Mouse (Mus musculus): ENCODE measurements around the gene Tmem121b.

Tmem121b gene

DNA sequence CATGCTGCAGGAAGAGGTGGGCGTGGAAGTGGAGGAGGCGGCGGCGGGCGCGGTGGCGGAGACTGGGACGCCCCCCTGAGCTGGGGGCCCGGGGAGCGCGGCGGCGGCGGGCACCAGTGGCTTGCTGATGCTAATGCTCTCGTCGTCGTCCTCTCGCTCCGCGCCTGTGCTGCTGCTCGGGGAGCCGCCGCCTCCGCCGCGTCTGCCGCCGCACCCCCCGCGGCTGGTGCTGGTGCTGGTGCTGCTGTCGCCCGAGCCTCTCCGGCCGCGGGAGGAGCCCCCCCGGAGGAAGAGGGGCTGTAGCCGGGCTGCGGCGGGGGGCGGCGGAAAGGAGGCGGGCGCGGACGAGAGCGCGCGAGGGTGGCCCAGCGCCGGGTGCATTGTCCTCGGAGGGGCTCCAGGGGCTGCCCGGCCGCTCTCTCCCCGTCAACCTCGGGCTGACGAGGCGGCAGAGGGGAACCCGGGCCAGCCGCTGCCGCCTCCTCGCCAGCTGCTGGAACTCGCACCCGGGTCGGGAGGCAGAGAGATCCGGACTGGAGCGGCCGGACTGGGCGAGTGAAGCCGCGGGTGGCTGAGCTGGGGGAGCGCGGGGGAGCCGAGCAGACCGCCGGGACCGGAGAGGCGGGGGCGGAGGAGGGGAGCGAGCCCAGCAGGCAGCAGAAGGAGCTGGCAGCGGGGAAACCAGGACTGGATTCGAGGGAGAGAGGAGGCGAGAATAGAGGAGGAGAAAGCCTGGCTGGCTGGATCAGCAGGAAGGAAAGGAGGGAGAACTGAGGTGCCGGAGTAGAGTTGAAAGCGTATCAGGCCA, at the start of gene Tmem121b:
Gene Tmem121b (minus strand): TSS at position 434 of the 808 bp plus-strand sequence.
- DNase-seq: no peak

DNA sequence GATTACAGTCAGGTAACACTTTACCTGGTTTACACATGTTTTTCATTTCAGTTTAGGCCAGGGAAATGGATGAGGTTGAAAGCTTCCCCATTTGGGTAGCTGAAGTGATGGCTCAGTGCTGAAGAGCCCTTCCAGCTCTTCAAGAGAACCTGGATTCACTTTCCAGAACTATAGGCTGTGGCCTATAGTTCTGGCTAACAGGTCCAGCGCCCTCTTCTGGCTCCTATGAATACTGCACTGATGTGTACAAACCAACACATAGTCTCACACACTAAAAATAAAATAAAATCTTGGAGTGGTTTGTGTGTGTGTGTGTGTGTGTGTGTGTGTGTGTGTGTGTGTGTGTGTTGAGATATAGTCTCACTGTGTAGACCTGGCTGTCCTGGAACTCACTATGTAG, 48.5 kb upstream of the Tmem121b start:
- DNase-seq: no peak

DNA sequence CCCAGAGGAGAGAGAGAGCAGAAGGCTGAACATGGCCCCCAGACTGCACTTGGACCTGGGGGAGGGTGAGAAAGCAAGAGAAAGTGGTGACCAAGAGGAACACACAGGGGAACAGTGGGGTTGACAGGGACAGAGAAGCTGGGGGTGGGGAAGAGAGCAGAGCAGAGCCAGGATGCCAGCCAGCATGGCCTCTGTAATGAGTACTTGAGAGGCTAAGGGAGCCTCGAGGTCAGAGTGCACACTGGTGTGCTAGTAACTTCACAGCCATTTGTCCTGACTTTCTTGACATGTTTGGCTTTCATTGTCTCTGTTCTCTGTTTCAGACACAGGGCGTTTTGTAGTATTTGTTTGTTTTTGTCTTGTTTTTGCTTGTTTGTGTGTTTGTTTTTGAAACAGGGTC, 47.8 kb upstream of the Tmem121b start:
- DNase-seq: no peak

GRCm38 (mm10) chr6:120539781-120540231, 46.2 kb upstream of the Tmem121b start:
- DNase-seq: peak in 1 of 2 experiments; percentile 10

DNA sequence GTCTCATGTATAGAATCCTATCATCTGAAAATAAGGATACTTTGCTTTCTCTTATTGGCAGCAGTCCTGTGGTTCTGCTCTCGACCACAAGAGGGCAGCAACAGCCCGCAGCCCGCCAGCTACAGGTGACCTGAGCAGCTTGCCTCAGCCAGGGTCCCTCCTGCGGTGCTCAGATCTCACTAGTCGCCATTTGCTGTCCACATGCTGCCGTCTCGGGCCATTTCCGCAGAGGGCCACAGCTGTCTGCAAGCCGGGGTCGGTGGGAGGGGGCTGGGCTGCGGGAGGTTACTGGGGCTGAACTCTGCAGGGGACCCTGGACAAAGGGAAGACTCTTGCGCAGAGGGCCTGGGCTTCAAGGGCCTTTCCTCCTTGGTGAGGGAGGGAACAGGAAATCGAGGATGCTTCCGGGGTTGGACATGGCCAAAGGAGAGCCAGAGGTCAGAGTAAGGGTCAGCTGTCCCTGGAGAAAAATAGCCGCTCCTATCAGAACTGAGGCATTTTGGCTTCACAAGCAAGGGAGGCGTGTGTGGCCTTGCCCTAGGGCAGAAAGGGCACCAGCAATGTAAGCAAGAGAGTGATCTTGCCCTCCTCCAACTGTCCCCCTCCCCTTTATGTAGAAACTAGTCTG, 45.6 kb upstream of the Tmem121b start:
- DNase-seq: peak; percentile 53 to 70

- DNase-seq: no peak
Observed at GRCm38 (mm10) chr6:120536337-120536736, 42.7 kb upstream of the Tmem121b start.

DNA sequence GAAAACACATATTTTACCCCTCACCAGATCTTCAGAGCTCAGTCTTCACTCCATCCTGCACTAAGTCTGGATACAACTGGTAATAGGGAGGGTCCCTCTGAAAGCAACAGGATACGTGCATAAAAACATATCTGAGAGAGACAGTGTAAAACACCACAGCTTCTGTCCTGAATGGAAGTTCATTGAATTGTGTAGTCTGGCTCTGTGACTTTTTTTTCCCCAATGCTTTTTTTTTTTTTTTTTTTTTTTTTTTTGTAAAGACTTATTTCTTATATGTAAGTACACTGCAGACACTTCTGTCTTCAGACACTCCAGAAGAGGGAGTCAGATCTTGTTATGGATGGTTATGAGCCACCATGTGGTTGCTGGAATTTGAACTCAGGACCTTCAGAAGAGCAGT, 39.0 kb upstream of the Tmem121b start:
- no peak for DNase-seq

GRCm38 (mm10) chr6:120531020-120531965, 37.7 kb upstream of the Tmem121b start, which contains the start of gene Hdhd5:
TSS of gene Hdhd5 (minus strand) at chr6:120531319.
- peak; percentile 88 to 92 for DNase-seq

DNA sequence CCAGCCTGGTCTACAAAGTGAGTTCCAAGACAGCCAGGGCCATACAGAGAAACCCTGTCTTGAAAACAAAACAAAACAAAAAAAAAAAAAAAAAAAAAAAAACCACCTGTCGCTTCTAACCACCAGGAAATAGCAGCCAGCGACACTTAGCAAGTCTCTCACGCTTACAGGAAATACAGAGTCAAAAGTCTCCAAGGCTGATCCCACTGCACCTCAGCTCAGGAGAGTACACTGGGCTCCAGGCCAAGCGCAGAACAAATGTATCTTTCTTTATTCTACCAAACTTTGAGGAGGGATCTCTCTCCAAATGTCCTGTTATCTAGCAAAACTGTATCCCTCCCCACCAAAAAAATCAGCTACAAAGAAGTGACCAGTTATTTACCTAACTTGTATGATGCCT, 35.5 kb upstream of the Tmem121b start:
- DNase-seq: no peak

DNA sequence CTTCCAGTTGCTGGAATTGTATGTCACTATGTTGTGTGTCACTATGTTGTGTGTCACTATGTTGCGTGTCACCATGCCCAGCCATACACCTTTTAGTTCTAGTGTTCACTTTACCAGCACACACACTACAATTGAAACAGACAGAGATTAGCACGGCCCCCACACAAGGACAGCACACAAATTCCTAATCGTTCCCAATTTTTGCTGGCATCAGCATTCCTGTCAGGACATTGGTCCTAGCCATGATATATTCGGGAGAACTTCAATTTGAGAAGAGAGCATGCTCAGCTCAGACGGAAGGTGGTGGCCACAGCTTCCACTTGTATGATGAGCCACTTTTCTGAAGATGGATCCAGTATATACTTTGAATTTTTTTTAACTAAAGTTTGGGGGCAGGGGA, 31.2 kb upstream of the Tmem121b start:
- DNase-seq: no peak

DNA sequence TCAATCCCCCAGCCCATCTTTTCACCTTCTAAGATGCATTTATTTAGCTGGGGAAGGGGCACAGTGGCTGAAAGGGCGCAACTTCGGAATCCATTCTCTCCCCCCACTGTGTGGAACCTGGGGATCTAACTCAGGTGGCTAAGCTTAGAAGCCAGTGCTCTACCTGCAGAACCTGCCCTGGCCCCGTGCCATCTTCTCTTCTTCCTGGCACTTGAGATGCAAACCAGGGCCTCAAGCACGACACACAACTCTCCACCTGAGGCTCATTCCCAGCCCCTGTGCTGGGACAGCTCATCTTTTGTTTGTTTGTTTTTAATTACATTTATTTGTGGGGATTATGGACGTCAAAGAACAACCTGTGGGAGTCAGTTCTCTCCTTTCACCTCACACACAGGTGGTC, 26.0 kb upstream of the Tmem121b start:
- no peak for DNase-seq

GRCm38 (mm10) chr6:120517311-120517710, 23.7 kb upstream of the Tmem121b start:
- no peak for DNase-seq

DNA sequence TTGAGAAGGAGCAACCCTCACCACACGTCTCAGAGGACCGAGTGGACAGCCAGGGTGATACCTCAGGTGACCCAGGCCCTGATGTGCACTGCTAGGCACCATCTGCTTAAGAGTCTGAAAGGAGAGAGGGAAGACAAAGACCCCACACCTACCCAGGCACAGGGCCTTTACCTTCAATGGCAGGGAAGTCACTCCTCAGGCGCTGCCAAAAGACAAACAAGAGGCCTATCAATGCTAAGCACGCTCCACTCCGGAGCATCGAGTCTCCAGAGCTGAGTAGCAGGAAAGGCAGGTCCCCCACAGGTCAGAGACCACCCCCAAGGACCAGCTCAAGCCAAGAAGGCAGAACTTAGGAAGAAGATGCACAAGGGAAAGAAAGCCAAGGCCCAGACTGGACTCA, 23.3 kb upstream of the Tmem121b start:
- DNase-seq: no peak

DNA sequence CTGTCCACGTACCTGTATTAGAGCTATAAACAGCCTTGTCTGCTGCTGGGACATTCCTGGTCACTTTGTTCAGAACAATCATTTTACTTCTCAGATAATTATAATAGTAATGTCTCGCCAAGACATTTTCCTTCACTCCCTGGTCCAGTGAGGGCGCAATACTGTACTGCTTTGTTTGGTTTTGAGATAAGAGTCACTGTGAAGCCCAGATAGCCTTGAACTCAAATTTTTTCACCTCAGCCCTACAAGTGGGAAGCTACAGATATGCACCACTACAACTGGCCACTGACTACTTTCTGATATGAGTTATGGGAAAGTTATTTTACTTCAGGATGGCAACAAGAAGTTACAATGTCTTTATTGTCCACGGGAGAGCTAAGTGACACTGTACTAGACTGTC, 22.8 kb upstream of the Tmem121b start:
- no peak for DNase-seq

- DNase-seq: no peak
Observed at GRCm38 (mm10) chr6:120511212-120511611, 17.6 kb upstream of the Tmem121b start.

- DNase-seq: no peak
Observed at GRCm38 (mm10) chr6:120510425-120510824, 16.8 kb upstream of the Tmem121b start.

DNA sequence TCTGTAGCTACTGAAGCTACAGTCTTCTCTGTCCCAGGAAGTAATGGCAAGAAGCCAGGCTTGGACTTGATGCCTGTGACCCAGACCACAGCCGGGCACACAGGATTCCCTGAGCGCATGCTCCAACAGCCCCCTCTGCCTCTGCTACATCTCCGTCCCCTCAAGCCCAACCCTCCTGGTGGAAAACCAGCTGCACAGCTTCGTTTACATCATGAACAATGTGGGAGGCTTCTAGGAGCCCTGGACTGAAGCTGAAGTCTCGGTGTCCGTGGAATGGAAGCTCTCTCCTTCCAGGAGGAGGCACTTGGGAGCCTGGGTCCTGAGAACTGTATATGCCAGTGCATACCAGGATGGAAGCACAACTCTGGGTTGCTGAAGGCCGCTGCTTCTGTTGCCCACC, 16.4 kb upstream of the Tmem121b start:
- no peak for DNase-seq

DNA sequence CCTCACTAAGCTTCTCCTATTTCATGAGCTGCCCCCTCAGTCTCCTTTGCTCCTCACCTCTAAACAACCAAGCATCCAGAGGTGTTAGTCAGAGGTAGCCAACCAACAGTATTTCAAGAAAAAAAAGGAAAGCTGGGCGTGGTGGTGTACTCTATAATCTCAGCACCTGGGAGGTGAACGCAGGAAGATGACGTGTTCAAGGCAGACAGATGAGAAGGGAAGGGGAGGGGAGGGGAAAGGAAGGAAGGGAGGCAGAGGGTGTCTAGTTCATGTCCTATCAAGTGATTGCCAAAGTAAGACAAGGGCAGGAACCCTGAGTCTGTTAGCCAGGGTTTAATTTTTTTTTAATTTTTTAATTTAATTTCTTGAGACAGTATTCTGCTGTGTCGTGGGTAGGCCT, 15.0 kb upstream of the Tmem121b start:
- DNase-seq: no peak

- no peak for DNase-seq
Observed at GRCm38 (mm10) chr6:120505531-120505930, 11.9 kb upstream of the Tmem121b start.

GRCm38 (mm10) chr6:120504051-120504450, 10.4 kb upstream of the Tmem121b start:
- no peak for DNase-seq

DNA sequence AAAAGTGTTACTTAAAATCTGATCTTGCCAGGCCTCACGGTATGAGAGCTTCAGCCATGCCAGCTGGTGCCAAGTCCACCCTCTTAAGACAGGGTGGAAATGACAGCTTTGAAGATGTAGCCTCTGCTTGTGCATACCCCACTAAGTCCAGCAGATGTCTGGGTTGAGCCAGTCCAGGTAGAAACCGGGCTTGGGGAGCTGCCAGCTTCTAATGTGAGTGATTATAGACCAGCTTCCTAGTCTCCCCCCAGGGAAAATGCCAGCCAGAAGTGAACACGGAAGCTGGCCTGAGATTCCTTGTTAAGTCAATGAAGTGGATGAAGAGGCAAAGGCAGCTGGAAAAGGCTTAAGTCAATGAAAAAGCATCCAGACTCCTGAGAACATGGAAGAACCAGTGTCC, 2.9 kb upstream of the Tmem121b start:
- DNase-seq: no peak

GRCm38 (mm10) chr6:120492499-120493373, 871 bp downstream of the Tmem121b start:
- no peak for DNase-seq

All from spleen, adult 18-20 months (tissue).